Mouse (Mus musculus) kidney, postnatal 14 days (tissue): ENCODE data around the gene Tom1l2.

Experiments
- DNase-seq: peaks from one replicate; pipeline ENCODE4 v3.0.0; 2022; ENCODE audit warnings: mixed read lengths

Gene Tom1l2

GRCm38 (mm10) chr11:60197998-60198619 is 154.6 kb downstream of the Tom1l2 start:
- no peak for DNase-seq

- DNase-seq = no peak
Measured at GRCm38 (mm10) chr11:60196344-60196743, 156.4 kb downstream of the Tom1l2 start.

GRCm38 (mm10) chr11:60195108-60195507 is 157.6 kb downstream of the Tom1l2 start:
- no peak for DNase-seq

- no peak for DNase-seq
Measured at GRCm38 (mm10) chr11:60193556-60193955, 159.1 kb downstream of the Tom1l2 start.

- DNase-seq = no peak
Measured at GRCm38 (mm10) chr11:60192534-60192933, 160.2 kb downstream of the Tom1l2 start.

GRCm38 (mm10) chr11:60190055-60190641 is 162.6 kb downstream of the Tom1l2 start:
- no peak for DNase-seq

GRCm38 (mm10) chr11:60189501-60190040 is 163.1 kb downstream of the Tom1l2 start:
- peak; percentile 54 for DNase-seq

- DNase-seq = no peak
Measured at GRCm38 (mm10) chr11:60188275-60188853, 164.3 kb downstream of the Tom1l2 start.

GRCm38 (mm10) chr11:60187070-60187469 is 165.6 kb downstream of the Tom1l2 start:
- no peak for DNase-seq

- no peak for DNase-seq
Measured at GRCm38 (mm10) chr11:60185396-60186231, 167.1 kb downstream of the Tom1l2 start.

GRCm38 (mm10) chr11:60184346-60185325 is 168.1 kb downstream of the Tom1l2 start:
- DNase-seq = no peak

GRCm38 (mm10) chr11:60182741-60183140 is 170.0 kb downstream of the Tom1l2 start:
- no peak for DNase-seq

GRCm38 (mm10) chr11:60182116-60182670 is 170.5 kb downstream of the Tom1l2 start:
- DNase-seq = peak; percentile 92

GRCm38 (mm10) chr11:60178506-60178905 is 174.2 kb downstream of the Tom1l2 start:
- peak; percentile 70 for DNase-seq

GRCm38 (mm10) chr11:60178005-60178404 is 174.7 kb downstream of the Tom1l2 start:
- no peak for DNase-seq

- DNase-seq = peak; percentile 77
Measured at GRCm38 (mm10) chr11:60176975-60177657, 175.6 kb downstream of the Tom1l2 start.
